Mouse (Mus musculus): ENCODE measurements around the gene Slfn1. TPM values are rescaled to one million over a fixed set of nuclear protein-coding genes. Genes with fewer than 3 reads are reported as not detected.

Slfn1 gene
- total RNA-seq, 2 experiments from 2014 or later: not detected

Other genes starting within 250 kb of the Slfn1 start
- 1 to 10 TPM; 3.8 to 6.3 TPM for gene Rffl, start 245.6 kb upstream of the Slfn1 start, total RNA-seq (2021)
- gene Rad51d, start 226.2 kb upstream of the Slfn1 start, total RNA-seq (2021): 1 to 10 TPM; 9.7 TPM
- gene Fndc8, start 224.7 kb upstream of the Slfn1 start, total RNA-seq (2021): not detected
- 10 to 100 TPM; 29.2 to 40.7 TPM for gene Nle1, start 208.4 kb upstream of the Slfn1 start, total RNA-seq (2021)
- 1 to 10 TPM; 4.4 to 4.9 TPM for gene Unc45b, start 206.3 kb upstream of the Slfn1 start, total RNA-seq (2021)
- 1 to 10 TPM; 4.0 to 4.3 TPM for gene Slfn5, start 165.5 kb upstream of the Slfn1 start, total RNA-seq (2021)
- under 1 TPM; 0.91 to 0.98 TPM for gene Slfn9, start 125.0 kb upstream of the Slfn1 start, total RNA-seq (2021)
- under 1 TPM; 0.23 to 0.49 TPM for gene Slfn8, start 96.0 kb upstream of the Slfn1 start, total RNA-seq (2021)
- under 1 TPM; 0.27 to 0.64 TPM for gene Slfn2, start 51.7 kb upstream of the Slfn1 start, total RNA-seq (2021)
- under 1 TPM; 0.22 to 0.23 TPM for gene Slfn4, start 58.3 kb downstream of the Slfn1 start, total RNA-seq (2021)
- under 1 TPM; 0.21 to 0.40 TPM for gene Slfn3, start 74.5 kb downstream of the Slfn1 start, total RNA-seq (2021)
- under 1 TPM in 1 of 2 experiments, not detected in 1; 0.09 TPM for gene Slfn14, start 169.9 kb downstream of the Slfn1 start, total RNA-seq (2021)
- 100 to 1,000 TPM; 337 to 348 TPM for gene Ap2b1, start 182.2 kb downstream of the Slfn1 start, total RNA-seq (2021)
- 10 to 100 TPM in 1 of 2 experiments, 1 to 10 TPM in 1; 9.2 to 11.1 TPM for gene Pex12, start 185.7 kb downstream of the Slfn1 start, total RNA-seq (2021)

All from layer of hippocampus, postnatal 10 days (tissue).